Mouse (Mus musculus): ENCODE results near the gene Rd3l. TPM values are rescaled to one million over a fixed set of nuclear protein-coding genes. Genes with fewer than 3 reads are reported as not detected.

The Rd3l gene
- polyA plus RNA-seq, 1 experiment from 2014 or later: not detected

DNA sequence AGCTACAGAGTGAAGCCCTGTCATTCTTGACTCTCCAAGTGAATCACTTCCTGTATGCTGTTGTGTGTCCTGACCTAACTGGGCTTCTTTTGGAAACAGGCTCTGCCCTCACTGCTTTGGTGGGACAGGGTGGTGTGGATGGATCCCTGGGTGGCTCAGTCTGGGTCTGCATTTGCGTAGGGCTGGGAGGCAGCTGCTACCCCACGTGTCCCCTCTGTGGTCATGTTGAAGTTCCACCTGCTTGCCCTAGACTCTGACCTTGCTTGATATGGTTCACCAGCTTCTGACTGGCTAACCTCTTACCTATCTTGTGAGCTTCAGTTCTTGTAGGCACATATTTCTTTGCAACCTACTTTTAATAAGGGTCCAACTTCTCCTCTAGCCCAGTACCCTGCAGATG, 14.0 kb upstream of the Rd3l start:
- H3K9me3 ChIP-seq (replicated peaks): no peaks in the 10 kb centered on the region
- H3K4me2 ChIP-seq: no peak overlapping the region
- no peak overlapping the region for H3K4me3 ChIP-seq
- no peak overlapping the region for H3K27ac ChIP-seq
- no peaks in the 10 kb centered on the region for H3K36me3 ChIP-seq (ENCODE audit: poor library complexity, severe bottlenecking)
- no peak for ATAC-seq
- H3K27me3 ChIP-seq: no peaks in the 10 kb centered on the region
- no peak overlapping the region for H3K9ac ChIP-seq
- H3K4me1 ChIP-seq: no peaks in the 10 kb centered on the region
- WGBS: 100% methylated on average over 2 of the region's 2 CpGs

DNA sequence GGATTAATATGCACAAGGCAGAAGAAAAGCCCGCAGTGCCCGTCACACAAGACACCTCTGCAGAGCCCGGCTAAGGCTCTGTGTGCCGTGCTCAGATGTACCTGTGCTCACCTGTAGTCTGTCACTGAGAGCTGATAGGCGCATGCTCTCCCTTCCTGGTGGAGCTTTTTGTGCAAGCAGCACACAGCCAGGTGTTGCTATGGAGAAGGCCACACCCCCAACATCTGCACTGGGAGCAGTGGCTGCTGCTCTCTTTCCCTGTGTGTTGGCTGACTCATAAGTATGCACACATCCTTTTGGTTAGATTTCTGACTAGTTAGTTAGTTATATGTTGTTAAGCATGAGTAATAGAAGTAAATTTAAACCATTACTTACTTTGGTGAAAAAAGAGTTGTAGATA, 11.5 kb upstream of the Rd3l start:
- ATAC-seq: no peak
- WGBS: 87% methylated on average over 5 of the region's 5 CpGs
- H3K36me3 ChIP-seq (ENCODE audit: poor library complexity, severe bottlenecking): no peaks in the 10 kb centered on the region
- H3K4me1 ChIP-seq: no peaks in the 10 kb centered on the region
- no peaks in the 10 kb centered on the region for H3K27me3 ChIP-seq
- H3K9ac ChIP-seq: no peak overlapping the region
- no peak overlapping the region for H3K4me2 ChIP-seq
- H3K9me3 ChIP-seq (replicated peaks): no peaks in the 10 kb centered on the region
- H3K27ac ChIP-seq: no peak overlapping the region
- H3K4me3 ChIP-seq: no peak overlapping the region

DNA sequence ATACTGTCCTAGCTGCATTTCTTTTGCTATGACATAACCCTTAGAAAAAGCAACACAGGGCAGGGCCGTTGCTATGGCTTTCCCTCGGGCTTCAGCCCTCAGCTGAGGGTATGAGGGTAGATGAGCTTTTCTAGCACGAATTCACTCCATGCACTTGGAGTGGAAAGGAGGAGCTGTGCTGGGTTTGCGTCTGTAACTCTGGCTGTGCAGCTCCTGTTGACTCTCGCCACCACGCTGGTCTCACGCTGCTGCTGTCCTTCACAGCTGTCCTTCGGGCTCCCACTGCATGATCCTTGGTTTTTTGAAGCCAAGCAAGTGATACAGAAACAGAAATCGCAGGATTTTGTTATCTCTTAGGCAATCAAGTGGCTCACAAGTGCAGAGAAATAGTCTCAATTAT, 5.6 kb upstream of the Rd3l start:
- H3K36me3 ChIP-seq (ENCODE audit: poor library complexity, severe bottlenecking): no peaks in the 10 kb centered on the region
- no peaks in the 10 kb centered on the region for H3K9me3 ChIP-seq (replicated peaks)
- no peak overlapping the region for H3K4me2 ChIP-seq
- no peak overlapping the region for H3K27ac ChIP-seq
- no peak for ATAC-seq
- H3K4me1 ChIP-seq: no peaks in the 10 kb centered on the region
- no peak overlapping the region for H3K4me3 ChIP-seq
- 48% methylated on average over 9 of the region's 9 CpGs for WGBS
- H3K9ac ChIP-seq: no peak overlapping the region
- H3K27me3 ChIP-seq: no peaks in the 10 kb centered on the region

DNA sequence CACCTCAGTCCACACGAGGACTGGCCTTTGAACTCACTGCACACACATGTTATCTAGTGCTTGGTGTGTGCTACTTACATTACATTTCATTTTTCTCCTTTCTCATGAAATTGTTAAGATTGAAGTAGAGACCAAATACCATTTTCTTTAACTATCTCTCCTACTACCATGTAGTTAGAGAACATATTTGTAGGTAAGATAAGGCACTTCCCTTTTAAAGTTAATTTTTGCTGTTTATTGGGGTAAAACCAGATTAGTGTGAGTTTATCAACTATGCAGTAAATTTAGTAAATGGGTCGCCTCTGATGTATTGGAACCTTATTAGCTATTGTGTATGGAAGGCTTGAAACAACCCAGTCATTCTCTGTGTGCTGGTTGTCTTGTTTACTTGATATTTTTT, 2.0 kb upstream of the Rd3l start:
- no peak for ATAC-seq
- no peak overlapping the region for H3K4me3 ChIP-seq
- H3K9ac ChIP-seq: no peak overlapping the region
- no peak overlapping the region for H3K27ac ChIP-seq
- no peaks in the 10 kb centered on the region for H3K36me3 ChIP-seq (ENCODE audit: poor library complexity, severe bottlenecking)
- no peaks in the 10 kb centered on the region for H3K27me3 ChIP-seq
- no peak overlapping the region for H3K4me2 ChIP-seq
- H3K4me1 ChIP-seq: no peaks in the 10 kb centered on the region
- H3K9me3 ChIP-seq (replicated peaks): no peaks in the 10 kb centered on the region
- WGBS: 77% methylated on average over 2 of the region's 2 CpGs

DNA sequence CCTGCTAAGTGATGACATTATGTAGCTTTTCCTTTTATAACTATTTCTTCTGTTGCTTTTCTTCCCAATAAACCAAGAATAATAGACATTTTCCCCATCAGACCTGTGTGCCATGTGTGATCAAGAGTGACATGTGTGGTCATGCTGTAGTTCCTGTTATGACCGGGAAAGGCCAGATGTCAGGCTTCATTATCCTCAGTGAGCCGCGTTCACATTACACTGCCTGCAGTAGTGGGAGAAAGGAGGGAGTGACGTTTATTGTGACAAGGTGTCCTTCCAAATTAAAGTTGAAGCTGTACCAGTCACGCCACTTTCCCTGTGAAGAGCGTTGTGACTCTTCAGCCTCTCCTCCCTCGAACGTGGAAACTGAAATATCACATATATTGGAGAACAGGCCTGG, 714 bp upstream of the Rd3l start:
- Histone ChIP-seq H3K4me2 (no peak overlapping the region), H3K9ac (no peak overlapping the region)
- 76% methylated on average over 8 of the region's 8 CpGs for WGBS

DNA sequence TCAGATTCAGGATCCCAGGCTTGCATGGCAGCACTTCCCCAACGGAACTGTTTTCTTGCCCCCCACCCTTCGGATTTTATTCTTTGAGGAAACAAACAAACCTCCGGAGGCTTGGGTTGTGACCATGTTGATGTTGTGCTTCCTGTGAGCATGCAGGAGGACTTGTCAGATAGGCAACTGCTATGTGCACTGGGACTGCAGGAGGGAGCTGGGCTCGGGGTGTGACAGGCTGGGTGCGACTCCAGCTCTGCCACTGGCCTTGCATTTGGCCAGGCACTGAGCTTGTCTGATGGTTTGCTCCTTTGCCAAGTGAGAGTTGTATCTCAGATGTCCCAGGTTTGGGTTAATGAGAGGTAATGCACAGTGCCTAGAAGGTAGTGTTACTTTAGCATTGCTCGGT, 2.8 kb downstream of the Rd3l start:
- no peak for ATAC-seq
- no peak overlapping the region for H3K9ac ChIP-seq
- no peaks in the 10 kb centered on the region for H3K36me3 ChIP-seq (ENCODE audit: poor library complexity, severe bottlenecking)
- H3K9me3 ChIP-seq (replicated peaks): no peaks in the 10 kb centered on the region
- WGBS: 81% methylated on average over 6 of the region's 6 CpGs
- H3K27ac ChIP-seq: no peak overlapping the region
- no peaks in the 10 kb centered on the region for H3K27me3 ChIP-seq
- H3K4me3 ChIP-seq: no peak overlapping the region
- peaks cover 15% of the 10 kb centered on the region for H3K4me1 ChIP-seq
- no peak overlapping the region for H3K4me2 ChIP-seq

More for the DNA sequence above, 714 bp upstream of the Rd3l start:
- Histone ChIP-seq H3K9me3 (replicated peaks) (no peaks in the 10 kb centered on the region), H3K4me3 (no peak overlapping the region), H3K27me3 (no peaks in the 10 kb centered on the region), H3K4me1 (peaks cover 11% of the 10 kb centered on the region), H3K27ac (no peak overlapping the region), H3K36me3 (ENCODE audit: poor library complexity, severe bottlenecking) (no peaks in the 10 kb centered on the region)
- no peak for ATAC-seq

DNA sequence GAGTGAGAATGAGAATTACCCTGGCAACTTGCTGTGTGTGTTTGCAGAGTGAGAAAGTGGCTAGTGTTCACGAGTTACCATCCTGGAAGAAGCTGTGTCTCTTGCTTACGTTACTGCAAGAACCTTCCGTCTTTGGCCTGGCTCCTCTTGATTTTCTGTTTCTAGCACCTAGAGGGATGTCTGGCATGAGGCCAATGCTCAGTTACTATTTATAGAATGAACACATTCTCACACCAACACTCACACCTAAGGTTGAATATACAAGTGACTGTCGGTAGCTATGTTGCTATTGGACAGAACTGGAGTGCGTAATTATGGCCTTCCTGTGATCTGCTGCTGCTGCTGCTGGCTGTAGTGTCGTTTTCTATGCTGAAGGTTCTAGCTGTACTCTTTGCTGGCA, 4.0 kb downstream of the Rd3l start:
- Histone ChIP-seq H3K36me3 (ENCODE audit: poor library complexity, severe bottlenecking) (no peaks in the 10 kb centered on the region), H3K9ac (no peak overlapping the region), H3K9me3 (replicated peaks) (no peaks in the 10 kb centered on the region), H3K27ac (peak overlapping the region; percentile 17; the same call in 1 of the 2 replicates), H3K4me2 (no peak overlapping the region), H3K4me3 (no peak overlapping the region), H3K4me1 (peaks cover 15% of the 10 kb centered on the region), H3K27me3 (no peaks in the 10 kb centered on the region)
- 51% methylated on average over 6 of the region's 6 CpGs for WGBS
- ATAC-seq: no peak

DNA sequence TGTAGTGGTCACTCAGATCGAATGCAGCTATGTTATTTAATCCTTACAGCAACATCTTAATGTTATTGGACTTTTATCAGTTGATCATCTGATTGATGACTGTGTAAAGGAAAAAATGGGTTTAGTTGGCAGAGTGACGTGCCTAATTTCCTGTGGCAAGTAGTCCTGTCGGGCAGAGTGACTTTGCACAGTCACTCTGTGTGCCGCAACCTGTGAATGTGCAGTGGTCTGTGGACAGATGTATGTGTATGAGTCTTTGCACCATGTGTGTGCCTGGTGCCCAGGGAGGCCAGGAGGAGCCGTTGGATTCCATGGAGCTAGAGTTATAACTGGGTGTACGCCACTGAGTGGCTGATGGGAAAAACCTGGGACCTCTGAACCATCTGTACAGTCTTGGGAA, 6.5 kb downstream of the Rd3l start:
- 84% methylated on average over 6 of the region's 6 CpGs for WGBS
- peaks cover 15% of the 10 kb centered on the region for H3K4me1 ChIP-seq
- no peak for ATAC-seq
- no peak overlapping the region for H3K9ac ChIP-seq
- H3K36me3 ChIP-seq (ENCODE audit: poor library complexity, severe bottlenecking): no peaks in the 10 kb centered on the region
- H3K4me3 ChIP-seq: no peak overlapping the region
- H3K27ac ChIP-seq: no peak overlapping the region
- H3K9me3 ChIP-seq (replicated peaks): no peaks in the 10 kb centered on the region
- H3K4me2 ChIP-seq: no peak overlapping the region
- no peaks in the 10 kb centered on the region for H3K27me3 ChIP-seq

DNA sequence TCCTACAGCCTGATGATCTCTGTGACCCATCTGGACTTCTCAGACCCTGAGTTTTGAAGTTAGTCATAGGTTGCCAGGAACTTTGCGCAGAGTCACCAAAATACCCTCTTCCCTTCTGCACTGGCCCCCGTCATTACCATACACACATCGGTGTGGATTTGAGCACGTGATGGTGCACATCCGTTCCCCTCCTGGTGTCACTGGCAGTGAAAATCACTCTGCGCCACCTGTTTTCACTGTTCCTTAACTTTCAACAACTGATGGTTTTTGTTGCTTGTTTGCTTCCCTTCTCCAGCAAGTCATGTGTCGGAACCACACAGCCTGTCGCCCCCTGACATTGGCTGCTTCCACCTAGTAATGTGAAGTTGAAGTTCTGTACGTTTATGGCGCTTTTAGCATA, 8.6 kb downstream of the Rd3l start:
- Histone ChIP-seq H3K4me3 (no peak overlapping the region), H3K27me3 (no peaks in the 10 kb centered on the region), H3K4me2 (no peak overlapping the region), H3K9ac (no peak overlapping the region), H3K9me3 (replicated peaks) (no peaks in the 10 kb centered on the region), H3K4me1 (peaks cover 11% of the 10 kb centered on the region), H3K36me3 (ENCODE audit: poor library complexity, severe bottlenecking) (no peaks in the 10 kb centered on the region), H3K27ac (no peak overlapping the region)
- ATAC-seq: no peak
- 92% methylated on average over 10 of the region's 10 CpGs for WGBS

DNA sequence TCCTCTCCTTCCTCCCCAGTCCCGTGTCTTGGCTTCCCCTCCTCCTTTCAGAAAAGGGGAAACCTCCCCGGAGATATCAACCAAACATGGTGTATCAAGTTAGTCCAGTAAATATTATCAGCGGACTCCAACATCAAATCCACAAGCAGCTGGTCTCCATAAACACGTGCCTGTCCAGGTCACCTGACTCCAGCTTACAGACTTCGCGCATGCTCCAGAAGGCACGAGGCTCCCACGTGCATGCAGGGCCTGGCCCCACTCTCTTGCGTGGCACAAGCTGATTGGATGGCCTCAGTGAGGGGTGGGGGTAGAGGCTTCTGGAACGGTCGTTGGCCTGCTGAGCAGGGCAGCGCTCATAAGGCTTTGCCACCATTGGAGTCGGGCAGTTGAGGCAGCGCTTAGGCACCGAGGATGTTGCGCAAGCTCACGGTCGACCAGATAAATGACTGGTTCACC, 9.9 kb downstream of the Rd3l start, which contains the start of gene Tdrd9:
Tdrd9 (plus strand) TSS at position 329 of the 456 bp plus-strand sequence.
- Histone ChIP-seq H3K4me1 (peaks cover 2% of the 10 kb centered on the region), H3K27ac (no peak within 1 kb of the TSS), H3K4me2 (no peak within 1 kb of the TSS), H3K4me3 (no peak within 1 kb of the TSS), H3K9ac (no peak within 1 kb of the TSS), H3K9me3 (replicated peaks) (no peaks in the 10 kb centered on the region), H3K27me3 (no peaks in the 10 kb centered on the region), H3K36me3 (ENCODE audit: poor library complexity, severe bottlenecking) (no peaks in the 10 kb centered on the region)
- 91% methylated on average over 18 of the region's 18 CpGs for WGBS
- no peak for ATAC-seq

DNA sequence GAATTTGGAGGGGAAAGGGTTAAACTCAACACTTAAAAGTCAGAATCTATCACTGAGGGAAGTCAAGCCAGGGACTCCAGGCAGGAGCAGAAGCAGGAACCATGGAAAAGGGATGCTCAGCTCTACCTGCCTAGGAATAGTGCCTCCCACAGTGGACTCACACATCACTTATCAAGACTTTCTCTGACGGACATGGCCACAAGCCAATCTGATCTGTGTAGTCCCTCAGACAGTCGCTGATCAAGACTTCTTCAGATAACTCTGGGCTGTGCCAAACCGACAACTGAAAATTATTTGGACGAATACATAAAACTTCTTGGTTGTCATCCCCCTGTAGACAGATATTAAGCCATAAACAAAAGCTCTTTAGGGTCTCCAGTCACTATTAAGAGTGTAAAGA, 11.0 kb downstream of the Rd3l start:
- ATAC-seq: no peak
- Histone ChIP-seq H3K4me3 (no peak overlapping the region), H3K27ac (no peak overlapping the region), H3K9ac (no peak overlapping the region), H3K36me3 (ENCODE audit: poor library complexity, severe bottlenecking) (no peaks in the 10 kb centered on the region), H3K27me3 (no peaks in the 10 kb centered on the region), H3K4me1 (peaks cover 13% of the 10 kb centered on the region), H3K9me3 (replicated peaks) (no peaks in the 10 kb centered on the region), H3K4me2 (no peak overlapping the region)
- 85% methylated on average over 4 of the region's 4 CpGs for WGBS

DNA sequence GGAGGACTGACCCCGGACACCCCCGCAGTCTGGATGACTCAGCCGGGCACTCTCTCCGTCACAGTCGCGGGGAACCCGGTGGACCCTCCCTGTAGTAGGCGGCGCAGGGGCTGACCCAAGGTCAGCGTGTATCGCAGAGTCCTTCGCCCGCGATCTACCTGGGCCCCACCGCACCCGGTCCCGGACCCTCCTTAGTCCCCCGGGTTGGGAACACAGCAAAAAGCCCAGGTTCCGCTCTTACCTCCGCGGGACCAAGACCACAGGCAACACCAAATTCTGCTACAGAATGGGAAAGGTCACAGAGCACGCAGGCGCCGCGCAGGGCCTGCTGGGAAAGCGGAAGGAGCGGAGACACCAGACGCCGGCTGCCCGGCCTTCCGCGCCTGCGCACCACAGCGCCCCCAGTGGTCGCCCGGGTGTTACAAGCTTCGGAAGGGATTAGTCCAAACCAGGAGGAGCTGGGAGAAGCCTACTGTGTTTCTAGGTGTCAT, 14.4 kb downstream of the Rd3l start, which contains the start of gene Atp5mpl:
Atp5mpl (minus strand) TSS at position 295 of the 491 bp plus-strand sequence.
- Histone ChIP-seq H3K27me3 (no peaks in the 10 kb centered on the region), H3K36me3 (ENCODE audit: poor library complexity, severe bottlenecking) (peaks cover 16% of the 10 kb centered on the region), H3K4me1 (peaks cover 18% of the 10 kb centered on the region), H3K27ac (no peak within 1 kb of the TSS; the same call in 1 of the 2 replicates), H3K4me3 (peak within 1 kb of the TSS; percentile 78), H3K4me2 (peak within 1 kb of the TSS; percentile 96), H3K9me3 (replicated peaks) (no peaks in the 10 kb centered on the region), H3K9ac (peak within 1 kb of the TSS; percentile 92)
- peak; percentile 94 for ATAC-seq
- WGBS: under 1% methylated on average over 37 of the region's 37 CpGs

DNA sequence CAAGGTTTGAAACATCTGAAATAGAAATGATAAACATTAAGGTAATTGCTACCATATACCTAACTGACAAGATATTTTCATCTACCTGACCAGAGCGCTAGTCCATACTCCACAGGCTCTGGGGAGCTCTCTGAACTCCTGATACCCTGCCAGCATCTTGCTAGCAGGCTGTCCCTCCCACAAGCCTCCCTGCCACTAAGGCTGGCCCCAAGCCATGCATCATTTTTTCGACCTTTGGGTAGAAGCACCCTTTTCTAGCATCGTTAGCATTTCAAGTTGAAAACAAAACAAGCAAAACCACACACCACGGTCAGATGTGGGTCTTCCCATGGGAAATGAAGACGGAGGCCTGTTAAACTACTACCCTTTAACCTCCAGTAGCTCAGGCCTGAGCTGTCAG, 17.8 kb downstream of the Rd3l start:
- no peak for ATAC-seq
- 79% methylated on average over 5 of the region's 5 CpGs for WGBS

More for the DNA sequence above, 17.8 kb downstream of the Rd3l start:
- Histone ChIP-seq H3K9ac (no peak overlapping the region), H3K4me2 (no peak overlapping the region), H3K9me3 (replicated peaks) (no peaks in the 10 kb centered on the region), H3K27ac (no peak overlapping the region), H3K4me1 (peaks cover 18% of the 10 kb centered on the region), H3K36me3 (ENCODE audit: poor library complexity, severe bottlenecking) (peaks cover 42% of the 10 kb centered on the region), H3K4me3 (no peak overlapping the region), H3K27me3 (no peaks in the 10 kb centered on the region)
